Mouse (Mus musculus) CD4-positive helper T cell, adult 2 months (primary cell): Measurements from ENCODE around the gene Flt4.
"Not testable (repeated sequence)": the region's sequence is repeated elsewhere in the genome, so short reads cannot be mapped to it uniquely, and the experiment has no call there.

ENCODE experiments used
- DNase-seq: peaks from one replicate; pipeline ENCODE4 v3.0.0-alpha.2; 2012; ENCODE audit warnings: low read depth, missing footprints, low spot score

Flt4 gene

DNA sequence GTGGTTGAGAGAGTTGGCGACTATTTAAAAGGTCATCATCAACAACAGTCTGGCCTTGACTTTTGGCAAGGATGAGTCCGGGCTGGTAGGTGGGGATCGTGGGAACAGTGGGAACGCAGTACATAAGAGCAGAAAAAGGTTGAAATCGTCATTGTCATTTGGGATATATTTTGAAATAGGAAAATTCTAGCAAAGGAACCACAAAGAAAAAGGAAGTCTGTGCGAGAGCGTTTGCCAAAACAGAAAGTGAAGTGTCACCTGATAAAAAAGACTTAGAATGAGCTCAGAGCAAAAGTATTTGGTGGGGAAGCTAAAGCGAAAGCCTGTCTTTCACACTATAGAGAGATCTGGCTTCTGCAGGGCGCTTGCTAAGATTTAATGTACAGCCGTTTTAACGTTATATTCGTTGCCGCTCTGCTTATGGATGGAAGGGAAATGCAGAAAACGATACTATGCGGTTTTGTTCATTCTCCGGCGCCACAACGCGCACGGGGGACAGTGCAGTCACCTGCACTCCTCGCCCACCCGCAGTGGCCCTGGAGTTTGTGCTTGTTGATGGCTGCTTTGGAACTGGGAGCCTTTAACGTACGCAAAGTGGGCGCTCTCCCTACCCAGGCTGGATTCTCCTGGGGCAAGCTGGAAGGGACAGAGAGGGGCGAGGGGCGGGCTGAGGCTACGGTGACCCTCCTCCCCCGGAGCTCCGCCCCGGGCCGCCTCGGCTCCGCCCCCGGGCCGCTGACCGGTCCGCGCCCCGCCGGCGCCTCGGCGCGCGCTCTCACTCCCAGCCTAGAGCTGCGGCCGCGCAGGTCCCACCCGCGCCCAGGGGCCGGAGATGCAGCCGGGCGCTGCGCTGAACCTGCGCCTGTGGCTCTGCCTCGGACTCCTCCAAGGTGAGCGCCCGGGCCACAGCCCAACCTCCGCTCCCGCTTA is at the start of gene Flt4:
TSS of gene Flt4 (plus strand) at position 326 of the 930 bp plus-strand sequence.
- DNase-seq: not testable (repeated sequence)

DNA sequence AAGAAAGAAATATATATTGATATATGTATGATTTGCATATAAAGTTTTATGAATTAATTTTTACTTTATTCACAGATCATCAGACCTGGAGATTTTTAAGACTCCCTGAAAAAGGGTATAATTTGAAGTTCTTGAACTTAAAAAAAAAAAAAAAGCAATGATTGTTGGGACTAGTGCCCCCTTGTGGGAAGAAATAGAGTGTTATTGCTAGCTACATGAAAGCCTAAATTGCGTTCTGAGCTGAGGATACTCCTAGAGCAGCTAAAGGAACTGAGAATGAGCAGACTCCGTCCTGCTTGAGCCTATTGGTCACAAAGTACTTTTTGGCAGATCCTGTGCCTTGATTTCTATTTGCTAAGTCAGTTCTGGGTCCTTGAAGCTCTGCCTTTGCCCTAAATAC is 34.0 kb upstream of the Flt4 start:
- peak; percentile 7 for DNase-seq

DNA sequence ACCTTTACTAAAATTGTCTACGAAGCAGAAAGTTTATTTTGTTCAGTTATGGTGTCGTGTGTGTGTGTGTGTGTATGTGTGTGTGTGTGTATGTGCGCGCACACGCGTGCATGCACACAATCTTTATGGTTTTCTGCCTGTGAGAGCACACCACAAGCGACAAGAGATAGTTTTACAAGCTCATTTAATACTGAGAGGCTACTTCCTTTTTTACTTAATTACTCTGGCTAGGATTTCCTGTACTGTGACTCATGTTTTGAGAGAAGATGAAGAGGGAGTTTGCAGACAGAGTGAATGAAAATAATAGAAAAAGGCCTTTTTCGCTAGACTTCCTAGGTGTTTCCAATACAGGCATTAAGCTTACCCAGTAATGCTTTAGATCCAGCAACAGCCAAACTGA is 28.6 kb upstream of the Flt4 start:
- DNase-seq: not testable (repeated sequence)

DNA sequence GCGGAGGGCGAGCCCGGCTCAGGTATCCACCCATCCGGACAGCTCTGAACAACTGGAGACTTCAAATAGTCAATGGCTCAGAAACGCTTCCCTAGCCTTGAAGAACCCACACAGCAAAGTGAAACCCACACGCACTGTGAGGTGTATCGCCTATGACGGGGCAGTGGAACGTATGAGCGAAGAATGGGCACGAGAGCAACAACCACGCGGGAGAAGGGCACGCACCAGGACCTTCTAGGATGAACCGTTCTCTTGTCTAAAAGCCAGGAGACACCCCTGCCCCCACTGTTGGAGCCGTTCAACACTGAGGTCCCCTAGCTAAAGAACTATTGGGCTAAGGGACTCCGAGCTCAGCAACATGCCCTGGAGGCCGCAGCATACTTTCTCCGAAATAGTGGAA is 18.9 kb upstream of the Flt4 start:
- DNase-seq: no peak

DNA sequence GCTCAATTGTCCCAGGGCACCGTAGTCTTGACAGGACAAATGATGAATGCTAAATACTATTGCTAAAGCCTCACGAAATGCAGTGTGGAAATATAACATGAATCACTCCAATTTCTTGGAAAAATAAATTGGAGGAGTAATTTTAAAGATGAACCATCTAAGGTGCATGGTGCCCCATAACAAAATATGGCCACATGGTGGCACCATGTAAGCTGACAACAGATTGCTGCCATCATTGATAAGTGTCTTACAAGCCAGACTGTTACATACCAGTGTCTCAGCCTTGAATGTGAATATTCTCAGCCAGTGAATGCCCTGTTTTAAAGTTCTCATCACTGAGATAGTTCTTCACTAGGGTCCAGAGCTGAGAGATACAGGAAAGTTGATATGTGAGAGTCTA is 11.9 kb upstream of the Flt4 start:
- not testable (repeated sequence) for DNase-seq

DNA sequence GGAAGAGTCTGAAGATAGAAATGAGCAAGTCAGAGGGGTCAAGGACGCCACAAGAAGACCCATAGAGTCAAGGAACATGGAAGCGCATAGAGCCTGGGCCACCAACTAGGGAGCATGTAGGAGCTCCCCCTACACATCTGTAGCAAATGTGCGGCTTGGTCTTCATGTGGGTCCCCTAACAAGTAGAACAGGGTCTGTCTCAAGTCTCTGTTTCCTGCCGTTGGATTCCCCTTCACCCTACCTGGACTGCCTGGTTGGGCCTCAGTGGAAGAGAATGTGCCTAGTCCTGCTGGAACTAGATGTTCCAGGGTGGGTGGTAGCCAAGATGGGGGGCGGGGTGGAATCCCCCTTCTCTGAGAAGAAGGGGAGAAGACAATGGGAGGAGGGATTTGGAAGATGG is 757 bp upstream of the Flt4 start:
- DNase-seq: not testable (repeated sequence)

DNA sequence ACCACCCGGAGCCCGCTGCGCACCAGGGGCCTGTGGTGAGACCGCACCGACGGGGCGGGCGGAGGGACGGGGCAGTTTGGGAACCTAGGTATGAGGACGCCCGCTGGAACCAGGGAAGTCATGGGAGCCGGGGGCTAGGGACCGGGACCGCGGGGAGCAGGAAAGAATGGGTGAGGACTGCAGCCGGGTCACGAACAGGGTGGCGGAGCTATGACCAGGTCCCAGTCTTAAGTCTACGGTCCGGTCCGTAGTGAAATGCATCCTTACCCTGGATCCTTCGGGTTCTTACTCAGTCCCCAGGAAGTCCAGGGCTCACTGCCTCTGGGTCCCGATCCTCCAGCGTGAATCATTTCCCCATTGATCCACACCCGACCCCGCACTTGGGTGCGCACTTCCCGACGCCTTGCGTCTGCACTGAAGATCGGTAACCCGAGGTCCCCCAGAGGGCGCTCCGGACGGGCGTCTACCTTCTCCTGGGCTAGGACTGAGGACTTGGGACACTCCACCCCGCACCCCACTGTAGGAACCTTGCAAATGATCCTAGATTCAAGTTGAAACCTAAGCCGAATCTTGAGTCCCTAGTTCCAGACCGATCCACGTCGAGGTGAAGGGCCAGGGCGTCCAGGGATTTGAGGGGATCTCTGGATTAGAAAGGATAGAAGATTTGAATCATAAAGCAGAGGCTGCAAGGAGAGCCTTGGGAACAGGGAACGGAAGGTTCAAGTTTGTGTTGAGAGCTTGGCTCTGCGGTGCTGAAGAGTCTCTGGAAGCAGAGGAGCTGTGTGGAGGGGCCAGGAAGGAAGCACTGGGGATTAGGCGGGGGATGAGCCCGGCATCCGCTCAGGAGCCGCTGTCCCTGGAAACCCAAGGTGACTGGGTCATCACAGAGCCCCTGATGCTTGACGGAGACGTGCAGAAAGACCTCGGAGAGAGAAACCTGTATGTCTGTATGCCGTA is 1.1 kb downstream of the Flt4 start:
- DNase-seq: not testable (repeated sequence)

DNA sequence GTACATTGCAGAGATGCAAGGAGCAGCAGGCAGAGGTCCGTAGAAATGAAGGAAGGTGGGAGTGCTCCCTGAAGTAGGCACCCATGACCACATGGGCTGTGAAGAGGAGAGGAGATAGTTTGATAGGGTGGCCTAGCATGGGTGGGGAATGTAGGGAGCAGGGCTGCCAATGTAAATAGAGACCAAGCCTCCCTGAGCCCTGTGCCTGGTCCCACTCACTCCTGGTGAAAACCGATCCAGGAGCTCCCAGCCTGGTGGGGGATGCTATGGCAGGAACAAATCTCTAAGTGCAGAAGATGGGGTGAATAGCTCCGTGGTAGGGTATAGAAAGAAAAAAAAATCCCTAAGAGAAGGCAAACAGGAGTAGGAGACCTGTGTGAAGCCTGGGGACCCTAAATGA is 2.3 kb downstream of the Flt4 start:
- not testable (repeated sequence) for DNase-seq

DNA sequence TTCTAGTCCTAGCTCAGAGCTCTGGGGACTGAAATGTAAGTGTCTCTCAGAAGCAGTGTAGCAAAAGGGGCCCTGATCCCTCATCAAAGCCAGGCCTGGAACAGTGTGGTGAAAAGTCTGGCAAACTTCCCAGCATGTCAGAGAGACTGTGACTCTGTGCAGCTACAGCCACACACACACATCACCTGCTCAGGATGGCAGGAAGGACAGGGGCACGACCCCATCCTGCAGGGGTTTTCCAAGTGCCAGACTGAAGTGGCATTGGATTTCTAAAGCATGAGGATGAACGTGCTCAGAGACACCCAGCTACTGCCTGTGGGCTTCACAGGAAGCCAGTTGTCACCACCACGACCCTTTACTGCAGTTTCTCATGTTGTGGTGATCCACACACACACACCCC is 3.1 kb downstream of the Flt4 start:
- no peak for DNase-seq

DNA sequence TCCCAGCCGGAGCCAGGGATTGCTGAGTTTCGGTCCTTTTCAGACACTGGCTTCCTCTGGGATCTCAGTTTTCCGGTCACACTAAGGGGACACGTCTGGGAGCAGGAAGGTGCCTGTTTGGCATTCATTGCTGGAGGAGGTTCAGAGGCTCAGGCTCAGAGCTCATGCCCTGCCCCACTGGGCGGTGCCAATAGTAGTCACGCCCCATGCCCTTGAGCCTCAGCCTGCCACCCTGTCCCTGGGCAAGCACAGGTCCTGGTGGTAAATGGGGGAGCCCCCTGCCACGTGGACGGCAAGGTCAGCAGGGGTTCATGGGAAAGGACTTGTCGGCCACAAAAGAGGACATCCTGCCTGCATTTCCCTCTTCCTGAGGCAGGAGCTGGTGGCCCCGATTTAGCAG is 4.3 kb downstream of the Flt4 start:
- DNase-seq: no peak

DNA sequence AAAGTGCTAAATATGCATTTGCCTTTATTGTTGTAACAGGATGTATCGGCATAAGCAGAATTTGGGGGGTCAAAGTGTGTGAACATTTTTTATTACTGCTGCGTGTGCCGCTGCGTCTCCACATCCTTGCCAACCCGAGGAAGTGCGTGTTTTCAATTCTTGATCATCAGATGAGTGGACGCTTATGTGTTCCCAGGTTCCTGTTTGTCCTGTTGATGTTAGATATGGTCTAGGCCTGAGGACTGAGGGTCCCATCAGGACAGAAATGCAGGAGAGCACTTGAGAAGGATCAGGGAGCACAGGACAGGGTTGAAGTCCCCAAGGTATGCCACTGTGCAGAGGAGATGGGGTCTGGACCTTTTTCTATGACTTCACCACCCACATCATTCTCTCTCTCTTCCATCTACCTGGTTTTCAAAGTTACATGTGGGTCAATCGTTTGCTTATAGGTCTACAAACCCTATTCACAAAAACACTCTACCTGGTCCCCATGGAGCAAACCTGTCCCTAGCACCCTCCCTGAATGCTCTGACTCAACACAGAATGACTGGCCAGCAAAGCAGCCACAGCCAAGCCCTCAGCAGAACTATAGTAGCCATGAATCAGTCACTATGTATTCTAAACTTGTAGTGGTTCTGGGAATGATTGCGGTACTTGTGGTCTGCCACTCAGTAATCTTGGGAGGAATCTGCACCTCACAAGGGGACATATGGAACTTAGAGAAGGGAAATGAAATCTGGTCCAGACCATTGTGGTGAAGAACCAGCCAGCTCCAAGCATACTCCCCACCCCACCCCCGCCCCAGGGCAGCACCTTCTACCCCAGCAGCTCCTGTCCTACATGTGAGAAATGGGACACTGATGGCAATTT is 7.0 kb downstream of the Flt4 start:
- no peak for DNase-seq

DNA sequence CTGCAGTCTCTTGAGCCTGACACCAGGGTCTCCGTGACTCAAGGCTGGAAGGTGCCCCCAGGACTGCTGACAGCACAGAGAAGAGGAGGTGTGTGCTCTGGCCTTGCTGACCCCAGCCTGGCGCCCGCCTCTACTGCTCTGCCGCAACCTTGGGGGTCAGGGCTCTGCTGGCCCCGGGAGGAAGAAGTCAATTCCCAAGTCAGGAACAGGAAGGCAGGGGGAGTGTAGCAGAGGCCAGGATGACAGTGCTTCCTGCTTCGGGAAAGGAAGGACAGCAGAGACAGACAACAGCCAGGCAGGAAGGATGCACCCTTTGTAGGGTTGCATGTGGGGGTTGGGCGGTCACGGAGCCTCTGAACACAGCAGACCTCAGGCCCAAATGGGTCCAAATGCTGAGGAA is 9.4 kb downstream of the Flt4 start:
- DNase-seq: no peak

DNA sequence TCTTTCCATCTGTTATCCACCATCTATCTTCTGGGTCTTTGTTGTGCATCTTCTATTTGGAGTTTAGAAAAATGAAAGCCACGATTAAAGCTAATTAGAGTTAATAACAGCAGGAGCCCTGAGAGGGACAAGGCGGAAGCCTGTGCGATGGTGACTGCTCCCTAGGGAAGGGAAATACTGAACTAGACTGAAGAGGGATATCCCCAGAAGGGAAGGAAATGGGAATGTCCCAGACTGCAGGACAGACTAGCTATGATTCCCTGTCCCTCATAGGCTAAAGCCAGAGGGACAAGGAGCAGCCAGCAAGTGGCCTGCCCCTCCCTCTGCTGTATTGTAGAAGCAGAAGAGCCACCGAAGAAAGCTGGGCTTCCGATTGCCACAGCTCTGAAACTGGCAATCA is 12.9 kb downstream of the Flt4 start:
- no peak for DNase-seq

DNA sequence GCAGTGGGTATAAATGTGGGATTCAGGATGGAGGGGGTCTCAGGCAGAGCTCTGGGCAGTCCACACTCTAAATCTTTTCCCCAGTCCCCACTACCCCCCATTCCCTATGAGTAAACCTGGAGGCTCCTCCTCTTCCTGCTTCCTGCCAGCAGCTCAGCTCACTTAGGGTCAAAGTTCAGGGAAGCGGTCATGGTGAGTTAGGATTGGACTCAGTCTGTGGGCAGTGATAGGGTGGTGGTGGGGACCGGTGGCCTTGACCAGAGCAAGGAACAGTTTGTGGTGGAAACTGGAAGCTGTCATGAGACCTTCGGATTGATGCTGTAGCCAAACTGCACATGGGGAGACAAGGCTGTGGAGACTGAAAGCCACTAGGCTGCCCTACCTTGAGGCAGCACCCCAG is 15.1 kb downstream of the Flt4 start:
- no peak for DNase-seq

DNA sequence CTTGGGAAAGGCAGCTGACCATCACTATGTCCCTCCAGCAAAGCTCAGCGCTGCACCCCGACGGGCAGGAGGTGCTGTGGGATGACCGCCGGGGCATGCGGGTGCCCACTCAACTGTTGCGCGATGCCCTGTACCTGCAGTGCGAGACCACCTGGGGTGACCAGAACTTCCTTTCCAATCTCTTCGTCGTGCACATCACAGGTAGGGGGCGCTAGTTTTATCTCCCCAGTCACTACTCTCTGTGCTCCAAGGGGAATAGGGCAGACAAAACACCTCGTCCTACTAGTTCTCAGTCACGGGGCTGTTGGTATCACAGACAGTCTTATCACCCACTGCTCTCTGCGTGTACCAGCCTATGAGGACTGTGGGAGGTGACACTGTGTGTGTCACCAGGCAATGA is 16.8 kb downstream of the Flt4 start:
- no peak for DNase-seq

DNA sequence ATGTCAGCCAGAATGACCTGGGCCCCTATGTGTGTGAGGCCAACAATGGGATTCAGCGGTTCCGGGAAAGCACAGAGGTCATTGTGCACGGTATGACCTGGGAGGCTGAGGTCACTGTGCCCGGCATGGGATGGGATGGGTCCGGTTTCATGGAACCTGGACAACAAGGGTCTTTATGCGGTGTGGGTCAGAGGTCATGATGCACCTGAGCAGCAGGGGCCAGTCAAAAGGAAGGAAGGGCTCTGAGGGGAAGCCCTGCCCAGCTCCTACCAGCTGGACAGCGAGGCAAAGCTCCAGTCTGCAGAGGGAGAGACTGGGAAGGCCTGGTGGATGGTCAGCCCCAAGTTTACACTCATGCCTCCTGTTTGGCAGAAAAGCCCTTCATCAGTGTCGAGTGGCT is 17.7 kb downstream of the Flt4 start:
- DNase-seq: no peak

DNA sequence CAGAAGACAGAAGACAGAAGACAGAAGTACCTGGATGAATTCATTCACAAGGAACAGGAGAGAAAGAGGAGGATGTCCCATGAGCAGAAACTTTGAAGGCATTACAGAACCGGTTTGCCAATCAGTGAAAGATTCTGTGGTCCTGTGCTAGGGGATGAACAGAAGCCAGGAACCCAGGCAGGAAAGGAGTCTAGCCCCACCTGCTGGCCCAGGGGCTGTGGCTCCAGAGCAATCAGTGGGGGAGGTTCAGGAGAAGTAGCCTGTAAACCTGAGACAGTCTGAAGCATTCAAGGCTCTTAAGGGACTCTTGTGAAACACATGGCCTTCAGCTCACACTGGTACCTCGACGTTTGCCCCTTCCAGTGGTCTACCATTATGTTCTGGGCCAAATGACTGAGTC is 22.1 kb downstream of the Flt4 start:
- no peak for DNase-seq

DNA sequence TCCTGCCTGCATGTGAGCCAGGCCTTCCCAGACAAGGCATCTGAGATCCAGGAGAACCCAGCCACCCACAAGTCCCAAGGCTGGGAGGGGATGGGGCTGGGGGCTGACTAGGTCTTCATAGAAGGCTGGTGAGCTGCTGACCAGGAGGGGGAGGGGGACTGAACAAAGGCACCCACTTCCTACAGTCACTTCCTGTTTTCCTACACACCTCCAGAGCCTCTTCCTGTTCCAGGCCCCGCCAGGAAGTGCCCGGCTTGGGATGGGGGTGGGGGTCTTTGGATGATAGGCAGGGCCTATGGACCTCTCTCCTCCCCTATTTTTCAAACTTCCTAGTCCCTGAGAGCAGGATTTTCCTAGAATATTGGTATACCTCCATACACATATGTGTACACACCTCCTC is 23.2 kb downstream of the Flt4 start:
- DNase-seq: no peak

DNA sequence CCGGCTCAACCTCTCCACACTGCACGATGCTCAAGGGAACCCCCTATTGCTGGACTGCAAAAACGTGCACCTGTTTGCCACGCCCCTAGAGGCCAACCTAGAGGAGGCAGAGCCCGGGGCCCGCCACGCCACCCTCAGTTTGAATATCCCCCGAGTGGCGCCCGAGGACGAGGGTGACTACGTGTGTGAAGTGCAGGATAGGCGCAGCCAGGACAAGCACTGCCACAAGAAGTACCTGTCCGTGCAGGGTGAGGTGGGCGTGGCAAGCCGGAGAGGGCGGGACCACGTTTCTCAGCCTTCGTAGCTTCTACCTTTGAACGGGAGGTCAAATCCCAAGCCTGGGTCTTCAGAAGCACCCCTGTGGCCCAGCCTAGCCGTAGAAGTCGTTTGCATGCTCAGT is 25.0 kb downstream of the Flt4 start:
- no peak for DNase-seq

DNA sequence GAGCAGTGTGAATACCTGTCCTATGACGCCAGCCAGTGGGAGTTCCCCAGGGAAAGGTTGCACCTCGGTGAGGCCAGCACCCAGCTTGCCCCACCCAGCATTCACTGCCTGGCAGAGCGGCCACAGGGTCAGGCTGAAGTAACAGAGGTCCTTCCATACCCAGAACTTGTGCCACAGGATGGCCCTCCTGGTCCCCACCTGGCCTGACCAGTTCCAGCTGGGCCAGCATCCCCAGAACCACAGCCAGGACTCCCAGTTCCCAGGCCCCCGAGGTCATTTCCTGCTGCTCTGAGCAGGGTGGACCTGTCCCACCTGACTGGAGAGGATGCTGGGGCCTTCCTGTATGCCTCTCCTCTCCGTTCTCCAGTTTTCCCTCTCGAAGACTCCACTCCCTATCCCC is 26.6 kb downstream of the Flt4 start:
- no peak for DNase-seq

DNA sequence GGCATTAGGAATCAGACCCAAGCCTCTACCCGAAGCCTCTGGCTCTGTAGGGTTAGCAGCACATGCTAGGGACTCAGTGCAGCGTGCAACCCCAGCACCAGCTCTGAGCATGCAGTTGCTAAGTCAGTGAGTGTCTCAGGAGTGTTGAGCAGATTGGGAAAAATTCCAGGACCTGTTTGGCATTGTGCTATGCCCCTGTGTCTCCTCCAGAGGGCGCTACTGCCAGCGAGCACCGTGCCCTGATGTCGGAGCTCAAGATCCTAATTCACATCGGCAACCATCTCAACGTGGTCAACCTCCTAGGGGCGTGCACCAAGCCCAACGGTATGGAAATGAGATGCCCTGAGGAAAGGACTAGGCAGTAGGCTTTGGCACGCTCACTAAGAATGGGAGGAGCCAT is 27.4 kb downstream of the Flt4 start:
- DNase-seq: no peak

DNA sequence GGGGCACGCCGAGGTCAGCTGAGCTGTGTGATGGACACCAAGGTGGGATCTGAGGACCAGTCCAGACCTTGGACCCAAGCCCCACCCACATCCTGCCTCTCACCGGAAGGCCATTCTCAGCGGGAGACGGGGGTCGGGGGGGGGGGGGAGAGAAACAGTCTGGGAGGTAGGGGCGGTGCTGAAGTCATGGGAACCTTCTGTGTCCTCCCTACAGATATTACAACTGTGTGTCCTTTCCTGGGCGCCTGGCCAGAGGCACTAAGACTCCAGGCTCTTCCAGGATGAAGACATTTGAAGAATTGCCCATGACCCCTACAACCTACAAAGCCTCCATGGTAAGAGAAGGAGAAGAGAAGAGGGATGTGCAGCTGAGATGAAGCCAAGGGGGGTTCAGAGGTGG is 36.6 kb downstream of the Flt4 start:
- no peak for DNase-seq
